Mouse (Mus musculus) stomach, postnatal 0 days (tissue): ENCODE results near the gene Serhl. TPM values are rescaled to one million over a fixed set of nuclear protein-coding genes. Genes with fewer than 3 reads are reported as not detected.
A peak's percentile ranks its signal among the peaks of the same experiment; 100 is the strongest.
"Not testable (repeated sequence)": the region's sequence is repeated elsewhere in the genome, so short reads cannot be mapped to it uniquely, and the experiment has no call there.

Source experiments
- ATAC-seq: fragments of 200-750 bp; cut with Nextera tagmentation; 2 replicates; pipeline ENCODE4 v1.8.0; 2017; ENCODE audit not compliant: low FRiP score, low TSS enrichment
- DNase-seq: peaks from one replicate; pipeline ENCODE4 v3.0.0-alpha.2; 2016; ENCODE audit warnings: low spot score
- H3K27ac ChIP-seq: fragments of 300-500 bp; sonication (generic); replicated peaks from 2 replicates; pipeline ENCODE4 v1.5.1; 2014; ENCODE audit warnings: mild to moderate bottlenecking, control low read depth
- H3K27me3 ChIP-seq: fragments of 300-500 bp; sonication (generic); 2 replicates; pipeline ENCODE4 v1.6.1; 2014; ENCODE audit warnings: low read length; ENCODE audit not compliant: control insufficient read depth, insufficient read depth
- H3K36me3 ChIP-seq: fragments of 300-500 bp; sonication (generic); 2 replicates; pipeline ENCODE4 v1.6.1; 2014; ENCODE audit warnings: low read length, mixed read lengths; ENCODE audit not compliant: control insufficient read depth, insufficient read depth
- H3K4me1 ChIP-seq: fragments of 300-500 bp; sonication (generic); replicated peaks from 2 replicates; pipeline ENCODE4 v1.6.1; 2014; ENCODE audit warnings: antibody characterized with exemption; ENCODE audit not compliant: control insufficient read depth, insufficient read depth
- H3K4me2 ChIP-seq: fragments of 300-500 bp; sonication (generic); replicated peaks from 2 replicates; pipeline ENCODE4 v1.6.1; 2014; ENCODE audit warnings: low read depth, mild to moderate bottlenecking, control low read depth, moderate library complexity
- H3K4me3 ChIP-seq: fragments of 300-500 bp; sonication (generic); 2 replicates; pipeline ENCODE4 v1.5.1; 2014; ENCODE audit warnings: low read depth, low read length, control low read depth
- H3K9ac ChIP-seq: fragments of 300-500 bp; sonication (generic); 2 replicates; pipeline ENCODE4 v1.6.1; 2014; ENCODE audit warnings: mild to moderate bottlenecking, low read length, control low read depth, mixed read lengths
- H3K9me3 ChIP-seq: fragments of 300-500 bp; sonication (generic); 2 replicates; pipeline ENCODE4 v1.6.1; 2016; ENCODE audit warnings: low read length; ENCODE audit not compliant: control insufficient read depth
- CTCF ChIP-seq: IDR thresholded peaks from 2 replicates; pipeline ENCODE4 v1.5.1; 2016; ENCODE audit warnings: antibody characterized with exemption, low read depth, mild to moderate bottlenecking, moderate library complexity
- EP300 ChIP-seq: optimal IDR thresholded peaks from 2 replicates; pipeline ENCODE3; 2016; ENCODE audit warnings: antibody characterized with exemption
- WGBS: fragments of 180-500 bp; shearing (Covaris S2); extraction: QIAGEN DNeasy Blood & Tissue Kit; methylation state at CpG from one replicate; pipeline ENCODE4 v1.1.7; 2014; 5-methylcytosine and 5-hydroxymethylcytosine counted together
- polyA plus RNA-seq: library from polyadenylated mRNA; unstranded; fragments of >200 nt; fragmentation: Nextera tagmentation; extraction: Ambion mirVana; gene quantifications from 2 replicates; pipeline ENCODE4 v1.2.1, GENCODE M21; 2015

Gene Serhl
- polyA plus RNA-seq, 1 experiment from 2014 or later, result 51.5 TPM

- TF ChIP-seq EP300, result no peak
- TF ChIP-seq CTCF, result no peak
- DNase-seq (peak; percentile 96), ATAC-seq (peak; percentile 90)
- Histone ChIP-seq H3K4me1 (no peaks in the 10 kb centered on the region), H3K36me3 (peaks cover 20% of the 10 kb centered on the region), H3K27me3 (no peaks in the 10 kb centered on the region), H3K9me3 (no peaks in the 10 kb centered on the region), H3K4me3 (peak within 1 kb of the TSS; percentile 92), H3K9ac (peak within 1 kb of the TSS; percentile 72), H3K4me2 (peak within 1 kb of the TSS; percentile 82), H3K27ac (peak within 1 kb of the TSS; percentile 86)
- WGBS, result 8% methylated on average over 32 of the region's 32 CpGs
Measured at GRCm38 (mm10) chr15:83122566-83123145, 33.4 kb downstream of the Serhl start, which contains the start of gene Rrp7a. TSS of gene Rrp7a (minus strand) at chr15:83122801.

DNA sequence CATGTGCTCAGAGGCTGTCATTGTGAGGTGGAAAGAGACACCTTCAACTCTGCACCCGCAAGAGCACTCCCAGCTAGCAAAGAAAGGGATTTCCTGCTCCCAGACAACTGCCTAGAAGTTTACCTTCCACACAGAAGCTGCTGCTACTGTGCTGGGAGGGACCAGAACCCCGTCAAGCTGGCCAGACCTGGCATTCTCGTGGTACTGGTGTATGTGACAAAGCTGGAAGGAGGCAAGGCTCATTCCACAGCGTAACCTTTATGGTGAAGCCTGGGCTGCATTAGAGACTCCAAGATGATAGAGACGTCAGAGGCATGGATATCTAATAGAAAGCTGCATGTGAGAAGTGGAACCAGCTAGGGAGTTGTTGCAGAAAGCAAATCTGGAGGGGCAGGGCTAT is 35.3 kb downstream of the Serhl start:
- Histone ChIP-seq H3K27ac (peak overlapping the region; percentile 53), H3K4me2 (no peak overlapping the region), H3K36me3 (peaks cover 21% of the 10 kb centered on the region), H3K4me1 (no peaks in the 10 kb centered on the region), H3K9ac (no peak overlapping the region), H3K9me3 (no peaks in the 10 kb centered on the region), H3K4me3 (no peak overlapping the region), H3K27me3 (no peaks in the 10 kb centered on the region)
- DNase-seq, result no peak
- 56% methylated on average over 5 of the region's 5 CpGs for WGBS
- TF ChIP-seq CTCF (no peak), EP300 (no peak)
- ATAC-seq, result no peak

GRCm38 (mm10) chr15:83126582-83126981 is 37.3 kb downstream of the Serhl start:
- Histone ChIP-seq H3K4me1 (no peaks in the 10 kb centered on the region), H3K4me2 (no peak overlapping the region), H3K4me3 (no peak overlapping the region), H3K9me3 (no peaks in the 10 kb centered on the region), H3K27me3 (no peaks in the 10 kb centered on the region), H3K9ac (no peak overlapping the region), H3K27ac (no peak overlapping the region), H3K36me3 (peaks cover 32% of the 10 kb centered on the region)
- TF ChIP-seq CTCF (no peak), EP300 (no peak)
- WGBS, result 90% methylated on average over 9 of the region's 9 CpGs
- DNase-seq (no peak), ATAC-seq (no peak)

GRCm38 (mm10) chr15:83127037-83127436 is 37.7 kb downstream of the Serhl start:
- H3K4me1 ChIP-seq, DNase-seq, H3K4me3 ChIP-seq, H3K27me3 ChIP-seq, H3K27ac ChIP-seq, H3K9ac ChIP-seq, H3K4me2 ChIP-seq, H3K9me3 ChIP-seq, ATAC-seq: not testable (repeated sequence)
- H3K36me3 ChIP-seq, result peaks cover 37% of the 10 kb centered on the region
- WGBS, result 74% methylated on average over 3 of the region's 3 CpGs

DNA sequence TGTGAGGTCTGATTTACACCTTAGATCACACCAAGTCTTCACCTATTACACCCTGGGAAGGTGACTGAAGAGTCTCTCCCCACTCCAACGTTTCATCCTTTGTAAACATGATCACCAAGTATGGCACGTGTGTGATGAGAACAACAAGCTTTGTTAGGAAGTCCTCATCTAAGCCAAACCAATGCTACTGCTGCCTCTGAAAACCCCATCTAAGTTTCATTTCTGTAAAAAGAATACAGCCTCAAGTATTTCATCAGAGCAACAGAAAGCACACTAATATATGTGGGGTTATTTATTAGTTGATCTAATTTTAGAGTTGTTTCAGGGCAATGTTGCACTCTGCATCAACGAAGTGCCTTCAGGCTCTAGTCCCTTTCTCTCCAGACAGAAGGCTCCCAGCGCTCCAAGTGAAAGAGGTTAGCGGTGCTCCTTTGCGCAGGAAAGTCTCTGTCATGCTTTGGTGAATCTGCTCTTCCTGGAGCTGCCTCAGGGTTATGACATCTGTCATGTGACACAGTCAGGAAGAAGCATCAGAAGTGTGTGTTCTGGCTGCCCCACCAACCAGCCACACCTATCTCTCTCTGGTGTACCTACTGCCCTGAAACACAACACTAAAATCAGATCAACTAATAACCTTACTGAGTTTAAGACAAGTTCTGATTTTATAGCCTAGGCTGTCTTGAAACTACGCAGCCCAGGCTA is 40.4 kb downstream of the Serhl start:
- DNase-seq (no peak), ATAC-seq (no peak)
- TF ChIP-seq CTCF (no peak), EP300 (no peak)
- H3K36me3 ChIP-seq, result peaks cover 56% of the 10 kb centered on the region
- no peaks in the 10 kb centered on the region for H3K27me3 ChIP-seq
- no peak overlapping the region for H3K4me3 ChIP-seq
- H3K27ac ChIP-seq, result no peak overlapping the region
- H3K9ac ChIP-seq, result no peak overlapping the region
- WGBS, result 88% methylated on average over 7 of the region's 7 CpGs
- H3K9me3 ChIP-seq, result no peaks in the 10 kb centered on the region
- H3K4me2 ChIP-seq, result no peak overlapping the region
- H3K4me1 ChIP-seq, result no peaks in the 10 kb centered on the region

DNA sequence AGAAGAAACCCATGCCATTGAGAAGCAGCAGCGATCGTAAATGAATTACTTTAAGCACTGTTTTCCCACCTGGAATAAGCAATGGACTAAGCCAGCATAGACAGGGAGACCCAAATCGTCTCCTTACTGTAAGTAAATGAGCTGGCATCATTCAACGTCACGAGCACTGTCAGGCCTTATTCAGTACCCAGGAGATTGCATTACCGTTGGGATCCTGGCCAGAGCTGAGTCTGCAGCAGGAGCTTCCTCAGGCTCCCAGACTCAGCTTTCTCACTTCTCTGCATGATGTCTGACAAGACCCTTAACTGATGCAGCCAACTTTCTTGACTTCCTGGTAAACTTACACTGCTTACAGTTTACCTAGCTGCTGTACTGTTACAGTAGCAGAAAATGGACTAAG is 45.4 kb downstream of the Serhl start:
- Histone ChIP-seq H3K4me2 (no peak overlapping the region), H3K27me3 (no peaks in the 10 kb centered on the region), H3K4me1 (no peaks in the 10 kb centered on the region), H3K4me3 (no peak overlapping the region), H3K27ac (no peak overlapping the region), H3K9ac (no peak overlapping the region), H3K9me3 (no peaks in the 10 kb centered on the region), H3K36me3 (peaks cover 49% of the 10 kb centered on the region)
- no peak for DNase-seq
- WGBS, result 81% methylated on average over 6 of the region's 6 CpGs
- TF ChIP-seq EP300 (no peak), CTCF (no peak)
- no peak for ATAC-seq
